Mouse (Mus musculus): Measurements from ENCODE around the gene Mdc1. TPM values are rescaled to one million over a fixed set of nuclear protein-coding genes. Genes with fewer than 3 reads are reported as not detected.

Mdc1 gene
- polyA plus RNA-seq, 1 experiment, result 31.8 TPM

DNA sequence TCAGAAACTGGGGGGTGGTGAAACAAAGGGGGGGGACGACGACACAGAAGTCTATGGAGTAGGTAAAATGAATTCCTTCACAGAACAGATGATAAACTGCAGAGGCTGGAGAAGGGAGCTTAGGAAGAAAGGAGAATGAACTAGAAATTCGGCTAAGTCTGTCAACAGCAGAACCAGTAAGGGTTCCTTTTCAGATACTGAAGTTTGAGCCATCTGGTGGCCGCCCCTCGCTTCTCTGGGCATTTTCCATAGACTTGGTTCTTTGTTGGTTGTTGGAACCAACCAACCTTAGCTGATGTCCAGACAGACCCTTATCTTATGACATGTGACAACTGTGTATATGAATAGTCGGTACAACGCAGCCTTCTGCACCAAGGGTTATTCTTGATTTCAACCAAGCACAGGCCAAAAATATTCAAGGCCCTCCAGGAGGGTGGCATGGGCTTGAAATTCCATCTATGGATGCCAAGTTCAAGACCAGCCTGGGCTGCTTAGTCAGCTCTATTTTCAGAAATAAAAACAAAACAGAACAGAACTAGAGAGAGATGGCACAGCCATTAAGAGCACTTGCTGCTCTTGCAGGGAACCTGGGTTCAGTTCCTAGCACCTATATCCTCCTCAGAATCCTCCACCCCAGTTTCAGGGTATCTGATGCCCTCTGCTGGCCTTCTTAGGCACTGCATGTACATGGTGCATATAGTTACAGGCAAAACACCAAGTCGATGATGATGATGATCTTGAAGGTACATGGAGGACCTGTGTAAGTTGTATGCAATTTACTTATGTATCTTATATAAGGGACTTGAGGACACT is 29.8 kb downstream of the Mdc1 start:
- TF ChIP-seq POLR2A (IDR thresholded peaks at IDR 0.05; ENCODE audit: low read depth, low read length) (peak; percentile 15; the same call in 1 of the 2 replicates), CTCF (IDR thresholded peaks at IDR 0.05; ENCODE audit: borderline replicate concordance, insufficient read depth, low read length) (no peak)
- Histone ChIP-seq H3K27ac (ENCODE audit: insufficient read depth, low read length) (peak overlapping the region; percentile 97), H3K4me1 (ENCODE audit: control insufficient read depth, insufficient read depth, low read length) (peaks cover 12% of the 10 kb centered on the region), H3K4me3 (ENCODE audit: insufficient read depth, low read length) (peak overlapping the region; percentile 24)

DNA sequence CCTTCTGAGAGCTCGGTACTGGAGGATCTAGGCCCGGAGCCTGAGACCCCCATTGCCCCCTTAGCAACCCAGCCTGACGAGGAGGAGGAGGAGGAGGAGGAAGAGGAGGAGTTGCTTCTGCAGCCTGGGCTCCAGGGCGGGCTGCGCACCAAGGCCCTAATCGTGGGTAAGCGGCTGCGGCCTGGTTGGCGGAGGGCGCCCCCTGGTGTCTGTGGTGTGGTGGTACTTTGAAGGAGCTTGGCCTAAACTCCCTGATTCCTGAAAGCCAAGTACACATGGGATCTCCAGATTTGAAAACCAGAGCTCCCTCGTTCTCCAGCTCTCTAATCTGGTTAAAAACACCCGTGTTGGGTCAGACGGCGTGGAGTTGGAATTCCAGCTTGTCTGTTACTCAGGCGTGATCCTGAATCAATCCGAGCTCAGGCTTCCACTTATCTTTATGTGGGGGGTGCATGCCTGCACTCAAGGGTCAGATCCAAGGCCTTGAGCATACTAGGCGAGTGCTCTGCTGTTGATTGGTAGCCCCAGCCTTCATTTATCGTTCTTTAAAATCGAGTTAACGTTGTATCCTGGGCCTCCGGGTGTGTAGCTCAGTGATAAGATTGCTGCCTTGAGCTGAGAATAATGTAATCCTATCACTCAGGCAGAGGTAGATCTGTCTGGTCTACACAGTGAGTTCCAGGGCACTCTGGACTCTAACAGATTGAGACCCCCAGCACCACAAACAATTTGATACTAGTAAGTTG is 32.6 kb downstream of the Mdc1 start:
- TF ChIP-seq POLR2A (IDR thresholded peaks at IDR 0.05; ENCODE audit: low read depth, low read length) (no peak), CTCF (IDR thresholded peaks at IDR 0.05; ENCODE audit: borderline replicate concordance, insufficient read depth, low read length) (peak; percentile 86)
- Histone ChIP-seq H3K4me1 (ENCODE audit: control insufficient read depth, insufficient read depth, low read length) (peaks cover 12% of the 10 kb centered on the region), H3K4me3 (ENCODE audit: insufficient read depth, low read length) (peak overlapping the region; percentile 22), H3K27ac (ENCODE audit: insufficient read depth, low read length) (peak overlapping the region; percentile 58)

DNA sequence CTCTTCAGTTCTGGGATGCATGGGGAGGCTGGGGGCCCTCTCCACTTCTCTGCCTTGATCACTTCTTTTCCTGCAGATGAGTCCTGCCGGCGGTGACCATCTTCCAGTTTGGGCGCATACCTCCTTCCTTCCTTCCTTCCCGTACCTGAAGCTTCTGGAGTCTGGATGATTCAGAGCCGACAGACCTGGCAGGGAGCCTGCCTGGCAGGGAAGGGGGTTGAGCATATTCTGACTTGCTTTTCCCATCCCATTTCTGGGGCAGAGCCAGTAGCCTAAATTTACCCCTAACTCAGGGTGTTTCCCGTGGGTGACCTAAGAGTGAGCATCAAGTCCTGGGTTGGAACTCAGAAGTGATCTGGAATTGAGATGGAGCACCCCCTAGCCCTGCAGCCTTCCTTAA is 33.4 kb downstream of the Mdc1 start:
- no peak overlapping the region for H3K4me3 ChIP-seq (ENCODE audit: insufficient read depth, low read length)
- no peak for TF ChIP-seq CTCF (IDR thresholded peaks at IDR 0.05; ENCODE audit: borderline replicate concordance, insufficient read depth, low read length)
- TF ChIP-seq POLR2A (IDR thresholded peaks at IDR 0.05; ENCODE audit: low read depth, low read length), result no peak

GRCm38 (mm10) chr17:35879245-35880057 is 38.1 kb downstream of the Mdc1 start, which contains the start of gene Dhx16:
TSS of gene Dhx16 (plus strand) at chr17:35879819.
- Histone ChIP-seq H3K4me1 (ENCODE audit: control insufficient read depth, insufficient read depth, low read length) (no peaks in the 10 kb centered on the region; the same call in 1 of the 2 replicates), H3K4me3 (ENCODE audit: insufficient read depth, low read length) (peak within 1 kb of the TSS; percentile 84), H3K27ac (ENCODE audit: insufficient read depth, low read length) (no peak within 1 kb of the TSS)
- TF ChIP-seq CTCF (IDR thresholded peaks at IDR 0.05; ENCODE audit: borderline replicate concordance, insufficient read depth, low read length), result peak; percentile 70
- TF ChIP-seq POLR2A (IDR thresholded peaks at IDR 0.05; ENCODE audit: low read depth, low read length), result peak; percentile 52

More for the DNA sequence above, 33.4 kb downstream of the Mdc1 start:
- H3K27ac ChIP-seq (ENCODE audit: insufficient read depth, low read length), result no peak overlapping the region
- H3K4me1 ChIP-seq (ENCODE audit: control insufficient read depth, insufficient read depth, low read length), result peaks cover 12% of the 10 kb centered on the region

DNA sequence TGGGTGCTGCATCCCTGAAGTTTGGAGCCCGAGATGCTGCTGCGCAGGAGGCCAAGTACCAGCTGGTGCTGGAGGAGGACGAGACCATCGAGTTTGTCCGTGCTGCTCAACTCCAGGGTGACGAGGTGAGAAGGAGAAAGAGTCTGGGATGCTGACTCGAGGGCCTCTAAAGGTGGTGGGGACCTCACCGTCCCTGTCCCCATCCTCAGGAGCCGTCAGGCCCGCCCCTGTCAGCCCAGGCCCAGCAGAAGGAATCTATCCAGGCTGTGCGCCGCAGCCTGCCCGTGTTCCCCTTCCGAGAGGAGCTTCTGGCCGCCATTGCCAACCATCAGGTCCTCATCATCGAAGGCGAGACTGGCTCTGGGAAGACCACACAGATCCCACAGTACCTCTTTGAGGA is 41.6 kb downstream of the Mdc1 start:
- H3K4me3 ChIP-seq (ENCODE audit: insufficient read depth, low read length), result no peak overlapping the region
- H3K4me1 ChIP-seq (ENCODE audit: control insufficient read depth, insufficient read depth, low read length), result no peaks in the 10 kb centered on the region
- H3K27ac ChIP-seq (ENCODE audit: insufficient read depth, low read length), result no peak overlapping the region
- no peak for TF ChIP-seq CTCF (IDR thresholded peaks at IDR 0.05; ENCODE audit: borderline replicate concordance, insufficient read depth, low read length)

DNA sequence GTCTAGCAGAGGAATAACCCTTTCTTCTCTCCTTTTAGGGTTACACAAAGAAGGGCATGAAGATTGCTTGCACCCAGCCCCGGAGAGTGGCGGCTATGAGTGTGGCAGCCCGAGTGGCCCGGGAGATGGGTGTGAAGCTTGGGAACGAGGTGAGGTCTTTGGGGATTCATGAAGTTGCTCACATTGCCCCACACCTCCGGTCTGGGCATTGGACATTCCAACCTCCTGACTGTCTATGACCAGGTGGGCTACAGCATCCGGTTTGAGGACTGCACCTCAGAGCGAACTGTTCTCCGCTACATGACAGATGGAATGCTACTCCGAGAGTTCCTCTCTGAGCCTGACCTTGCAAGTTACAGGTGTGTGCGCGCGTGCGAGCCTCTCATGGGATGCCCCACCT is 42.5 kb downstream of the Mdc1 start:
- H3K4me1 ChIP-seq (ENCODE audit: control insufficient read depth, insufficient read depth, low read length), result no peaks in the 10 kb centered on the region
- no peak overlapping the region for H3K27ac ChIP-seq (ENCODE audit: insufficient read depth, low read length)
- H3K4me3 ChIP-seq (ENCODE audit: insufficient read depth, low read length), result no peak overlapping the region
- TF ChIP-seq CTCF (IDR thresholded peaks at IDR 0.05; ENCODE audit: borderline replicate concordance, insufficient read depth, low read length) (no peak), POLR2A (IDR thresholded peaks at IDR 0.05; ENCODE audit: low read depth, low read length) (no peak)

DNA sequence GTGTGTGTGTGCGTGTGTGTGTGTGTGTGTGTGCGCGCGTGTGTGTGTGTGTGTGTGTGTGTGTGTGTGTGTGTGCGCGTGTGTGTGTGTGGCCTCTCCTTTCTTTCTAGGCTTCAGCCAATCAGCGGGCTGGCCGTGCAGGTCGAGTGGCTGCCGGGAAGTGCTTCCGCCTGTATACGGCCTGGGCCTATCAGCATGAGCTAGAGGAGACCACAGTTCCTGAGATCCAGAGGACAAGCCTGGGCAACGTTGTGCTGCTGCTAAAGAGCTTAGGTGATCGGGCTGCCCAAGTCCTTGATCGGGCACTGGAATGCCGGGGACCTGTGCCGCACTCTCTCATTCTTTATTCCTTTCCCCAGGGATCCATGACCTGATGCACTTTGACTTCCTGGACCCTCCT is 46.4 kb downstream of the Mdc1 start:
- H3K27ac ChIP-seq (ENCODE audit: insufficient read depth, low read length), result no peak overlapping the region
- TF ChIP-seq POLR2A (IDR thresholded peaks at IDR 0.05; ENCODE audit: low read depth, low read length) (no peak), CTCF (IDR thresholded peaks at IDR 0.05; ENCODE audit: borderline replicate concordance, insufficient read depth, low read length) (no peak)
- H3K4me1 ChIP-seq (ENCODE audit: control insufficient read depth, insufficient read depth, low read length), result no peaks in the 10 kb centered on the region
- H3K4me3 ChIP-seq (ENCODE audit: insufficient read depth, low read length), result no peak overlapping the region

GRCm38 (mm10) chr17:35896781-35897643 is 55.7 kb downstream of the Mdc1 start, which contains the start of gene 2310061I04Rik:
TSS of gene 2310061I04Rik (minus strand) at chr17:35897431.
- peak within 1 kb of the TSS; percentile 76 for H3K4me3 ChIP-seq (ENCODE audit: insufficient read depth, low read length)
- no peak for TF ChIP-seq CTCF (IDR thresholded peaks at IDR 0.05; ENCODE audit: borderline replicate concordance, insufficient read depth, low read length)
- TF ChIP-seq POLR2A (IDR thresholded peaks at IDR 0.05; ENCODE audit: low read depth, low read length), result peak; percentile 47; the same call in 1 of the 2 replicates
- no peak within 1 kb of the TSS for H3K27ac ChIP-seq (ENCODE audit: insufficient read depth, low read length)
- H3K4me1 ChIP-seq (ENCODE audit: control insufficient read depth, insufficient read depth, low read length), result peaks cover 8% of the 10 kb centered on the region; the same call in 1 of the 2 replicates

Measured in embryonic fibroblast, embryonic 13.5 days (primary cell).